Mouse (Mus musculus) inflammation-experienced regulatory T-cells, adult 6 months (primary cell): Measurements from ENCODE around the gene Serpinf1. TPM values are rescaled to one million over a fixed set of nuclear protein-coding genes. Genes with fewer than 3 reads are reported as not detected.
"Not testable (repeated sequence)": the region's sequence is repeated elsewhere in the genome, so short reads cannot be mapped to it uniquely, and the experiment has no call there.

Experiments
- ATAC-seq: one replicate; pipeline ENCODE4 v1.8.0; 2017
- polyA plus RNA-seq, 3 experiments: library from polyadenylated mRNA; unstranded; fragments of 100-300 nt; shearing (Covaris generic); gene quantifications; one replicate each; pipeline ENCODE4 v1.2.1; 2017

Serpinf1 gene
- polyA plus RNA-seq = 1 to 10 TPM; 3.3 to 5.0 (median 4.9) TPM

GRCm38 (mm10) chr11:75422013-75422792, at the start of gene Serpinf1:
Gene Serpinf1 (minus strand): TSS chr11:75422701.
- no peak for ATAC-seq

GRCm38 (mm10) chr11:75470675-75471074, 48.2 kb upstream of the Serpinf1 start:
- ATAC-seq = no peak

GRCm38 (mm10) chr11:75469261-75469660, 46.8 kb upstream of the Serpinf1 start:
- no peak for ATAC-seq

- ATAC-seq = no peak
Measured at GRCm38 (mm10) chr11:75468410-75468809, 45.9 kb upstream of the Serpinf1 start.

GRCm38 (mm10) chr11:75467512-75468215, 45.2 kb upstream of the Serpinf1 start:
- peak; percentile 51 for ATAC-seq

GRCm38 (mm10) chr11:75466731-75467505, 44.4 kb upstream of the Serpinf1 start:
- ATAC-seq = no peak

- ATAC-seq = no peak
Measured at GRCm38 (mm10) chr11:75465051-75465450, 42.5 kb upstream of the Serpinf1 start.

- ATAC-seq = no peak
Measured at GRCm38 (mm10) chr11:75464417-75464816, 41.9 kb upstream of the Serpinf1 start.

GRCm38 (mm10) chr11:75463624-75464023, 41.1 kb upstream of the Serpinf1 start:
- no peak for ATAC-seq

GRCm38 (mm10) chr11:75462865-75463336, 40.4 kb upstream of the Serpinf1 start:
- ATAC-seq = no peak

- ATAC-seq = no peak
Measured at GRCm38 (mm10) chr11:75462253-75462783, 39.8 kb upstream of the Serpinf1 start.

GRCm38 (mm10) chr11:75461743-75462252, 39.3 kb upstream of the Serpinf1 start:
- no peak for ATAC-seq

- ATAC-seq = peak; percentile 85
Measured at GRCm38 (mm10) chr11:75460844-75461742, 38.6 kb upstream of the Serpinf1 start, which contains the start of gene Tlcd2. Gene Tlcd2 (plus strand): TSS chr11:75461715.

GRCm38 (mm10) chr11:75460103-75460843, 37.8 kb upstream of the Serpinf1 start:
- peak; percentile 44 for ATAC-seq

- no peak for ATAC-seq
Measured at GRCm38 (mm10) chr11:75459751-75460102, 37.2 kb upstream of the Serpinf1 start.

- no peak for ATAC-seq
Measured at GRCm38 (mm10) chr11:75459141-75459711, 36.7 kb upstream of the Serpinf1 start.

GRCm38 (mm10) chr11:75458628-75459041, 36.1 kb upstream of the Serpinf1 start:
- ATAC-seq = no peak

- no peak for ATAC-seq
Measured at GRCm38 (mm10) chr11:75458169-75458568, 35.7 kb upstream of the Serpinf1 start.

- ATAC-seq = no peak
Measured at GRCm38 (mm10) chr11:75456440-75456871, 34.0 kb upstream of the Serpinf1 start.

- not testable (repeated sequence) for ATAC-seq
Measured at GRCm38 (mm10) chr11:75455971-75456370, 33.5 kb upstream of the Serpinf1 start.
